Mouse (Mus musculus) Patski (cell line): ENCODE measurements around the gene Caly. TPM values are rescaled to one million over a fixed set of nuclear protein-coding genes. Genes with fewer than 3 reads are reported as not detected.

Experiments used
- ATAC-seq: fragments of 100-300 bp; one replicate; pipeline ENCODE4 v1.8.0; 2021
- CTCF ChIA-PET: fragments of 350-600 bp; sonication (Branson Sonifier 250); formaldehyde crosslinking; loops from one replicate; lab custom pipeline; 2022; ENCODE audit warnings: inconsistent platforms; lab: Charles Lee
- POLR2A ChIA-PET: fragments of 350-600 bp; sonication (Branson Sonifier 250); formaldehyde crosslinking; loops from one replicate; lab custom pipeline; 2022; ENCODE audit warnings: antibody characterized with exemption, inconsistent platforms; lab: Charles Lee
- DNase-seq: peaks from one replicate; pipeline ENCODE4 v3.0.0-alpha.2; 2011; ENCODE audit warnings: low read depth, low spot score
- H3K27me3 ChIP-seq: fragments of 371-371 bp; one replicate; pipeline ENCODE4 v1.5.1; 2021
- CTCF ChIP-seq: fragments of 100-300 bp; IDR thresholded peaks from one replicate; pipeline ENCODE4 v1.5.1; 2021
- in situ Hi-C: fragments of 300-500 bp; cut with MboI; formaldehyde crosslinking; loops from 3 replicates; pipeline ENCODE4 v1.11.1; 2018; ENCODE audit warnings: low pct_unique_long_range_greater_than_20kb, mixed read lengths
- polyA plus RNA-seq: library from polyadenylated mRNA; unstranded; gene quantifications from one replicate; pipeline ENCODE4 v1.2.3, GENCODE M21; 2021

Caly gene
- polyA plus RNA-seq, 1 experiment from 2014 or later: not detected

DNA sequence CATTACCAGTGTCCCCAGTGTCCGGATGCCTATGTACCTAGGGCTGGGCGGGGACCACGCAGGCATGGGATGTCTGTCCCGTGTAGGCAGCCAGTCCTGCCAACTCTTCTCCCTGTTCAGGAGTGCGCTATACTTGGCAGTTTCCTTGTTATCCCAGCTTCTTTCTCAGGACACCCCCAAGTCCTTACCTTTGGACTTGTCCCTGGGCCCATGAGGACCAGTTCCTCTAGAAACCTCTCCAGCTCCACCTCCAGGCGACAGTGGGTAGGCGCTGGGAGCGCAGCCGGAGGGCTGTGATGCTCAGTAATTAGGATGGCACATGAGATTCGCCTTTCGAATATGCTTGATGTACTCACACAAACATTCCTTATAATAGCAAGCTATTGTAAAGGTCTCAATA, 20.0 kb downstream of the Caly start:
- TF ChIP-seq CTCF: peak; percentile 44
- ATAC-seq: no peak

GRCm38 (mm10) chr7:140061832-140062130, 20.6 kb downstream of the Caly start:
- ChIA-PET CTCF (interaction anchor here (1.1 kb wide), 1 partner anchor 92 kb away, joined by 7 read pairs; no protein-coding TSS in a partner anchor), POLR2A (no interaction called here)
- no peak for TF ChIP-seq CTCF
- in situ Hi-C loops: loop anchor here (10.0 kb wide), 1 partner anchor 417 kb away; no protein-coding TSS in a partner anchor
- no peak for ATAC-seq
- H3K27me3 ChIP-seq: peaks cover 12% of the 10 kb centered on the region
- DNase-seq: no peak

More for the DNA sequence above, 20.0 kb downstream of the Caly start:
- in situ Hi-C loops: loop anchor here (10.0 kb wide), 1 partner anchor 418 kb away; no protein-coding TSS in a partner anchor
- ChIA-PET CTCF (interaction anchor here (1.0 to 1.1 kb wide), 2 partner anchors 16 to 92 kb away, joined by 3 to 7 read pairs; no protein-coding TSS in a partner anchor), POLR2A (no interaction called here)
- peaks cover 12% of the 10 kb centered on the region for H3K27me3 ChIP-seq
- DNase-seq: no peak

DNA sequence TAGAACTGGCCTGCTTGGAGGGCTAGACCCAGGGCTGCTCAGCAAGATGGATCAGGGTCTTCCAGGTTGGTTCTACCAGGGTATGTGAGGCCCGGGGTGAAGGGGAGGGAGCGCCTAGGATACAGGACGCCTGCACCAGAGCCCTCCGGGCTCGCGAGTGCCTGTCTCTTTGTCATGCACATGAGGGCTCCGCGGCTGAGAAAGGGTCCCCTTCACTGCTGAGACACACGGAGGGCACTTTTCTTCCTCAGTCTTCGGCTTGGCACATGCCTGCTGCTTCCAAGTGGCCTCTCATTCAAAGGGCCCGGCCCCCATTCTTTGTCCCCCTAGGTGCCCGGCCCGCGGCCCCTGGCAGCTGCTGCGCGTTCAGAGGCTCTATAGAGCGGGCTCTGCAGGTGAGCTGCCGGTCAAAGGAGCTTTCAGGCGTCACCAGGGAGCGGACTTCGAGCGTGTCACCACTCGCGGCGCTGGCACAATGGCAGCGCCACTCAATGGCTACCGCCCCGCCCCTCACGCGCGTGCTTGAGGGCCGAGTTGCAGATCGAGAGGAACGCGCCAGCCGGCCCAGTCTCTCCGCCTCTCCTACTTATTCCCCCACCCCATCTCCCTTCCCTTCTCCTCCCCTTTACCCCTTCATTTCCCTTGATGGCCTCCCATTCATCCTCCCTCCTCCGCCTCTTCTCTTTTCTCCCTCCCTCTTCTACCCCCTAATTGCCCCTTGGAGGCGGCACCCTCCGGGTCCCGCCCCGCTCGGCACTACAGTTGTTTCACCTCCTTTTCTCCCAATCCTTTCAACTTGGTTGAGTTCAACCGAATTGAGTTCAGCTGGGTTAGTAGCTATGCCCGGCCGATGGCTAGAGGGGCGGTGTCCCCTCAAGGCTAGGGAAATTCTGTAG, 21.2 kb downstream of the Caly start:
- CTCF ChIA-PET: no interaction called here
- TF ChIP-seq CTCF: no peak

GRCm38 (mm10) chr7:140059601-140060000, 22.7 kb downstream of the Caly start:
- no peak for ATAC-seq
- POLR2A ChIA-PET: no interaction called here

More for the DNA sequence above, 21.2 kb downstream of the Caly start:
- in situ Hi-C loops: loop anchor here (10.0 kb wide), 1 partner anchor 416 kb away; no protein-coding TSS in a partner anchor
- ATAC-seq: no peak
- peaks cover 12% of the 10 kb centered on the region for H3K27me3 ChIP-seq
- POLR2A ChIA-PET: no interaction called here
- DNase-seq: no peak

GRCm38 (mm10) chr7:140058528-140058927, 23.8 kb downstream of the Caly start:
- ATAC-seq (no peak), DNase-seq (no peak)
- TF ChIP-seq CTCF: no peak
- ChIA-PET CTCF (interaction anchor here (0.8 kb wide), 1 partner anchor 64 kb away, joined by 3 read pairs; no protein-coding TSS in a partner anchor), POLR2A (no interaction called here)
- in situ Hi-C loops: no loop called here
- peaks cover 9% of the 10 kb centered on the region for H3K27me3 ChIP-seq

More at GRCm38 (mm10) chr7:140059601-140060000, 22.7 kb downstream of the Caly start:
- in situ Hi-C loops: no loop called here
- no peak for TF ChIP-seq CTCF
- CTCF ChIA-PET: no interaction called here
- no peak for DNase-seq
- peaks cover 12% of the 10 kb centered on the region for H3K27me3 ChIP-seq

DNA sequence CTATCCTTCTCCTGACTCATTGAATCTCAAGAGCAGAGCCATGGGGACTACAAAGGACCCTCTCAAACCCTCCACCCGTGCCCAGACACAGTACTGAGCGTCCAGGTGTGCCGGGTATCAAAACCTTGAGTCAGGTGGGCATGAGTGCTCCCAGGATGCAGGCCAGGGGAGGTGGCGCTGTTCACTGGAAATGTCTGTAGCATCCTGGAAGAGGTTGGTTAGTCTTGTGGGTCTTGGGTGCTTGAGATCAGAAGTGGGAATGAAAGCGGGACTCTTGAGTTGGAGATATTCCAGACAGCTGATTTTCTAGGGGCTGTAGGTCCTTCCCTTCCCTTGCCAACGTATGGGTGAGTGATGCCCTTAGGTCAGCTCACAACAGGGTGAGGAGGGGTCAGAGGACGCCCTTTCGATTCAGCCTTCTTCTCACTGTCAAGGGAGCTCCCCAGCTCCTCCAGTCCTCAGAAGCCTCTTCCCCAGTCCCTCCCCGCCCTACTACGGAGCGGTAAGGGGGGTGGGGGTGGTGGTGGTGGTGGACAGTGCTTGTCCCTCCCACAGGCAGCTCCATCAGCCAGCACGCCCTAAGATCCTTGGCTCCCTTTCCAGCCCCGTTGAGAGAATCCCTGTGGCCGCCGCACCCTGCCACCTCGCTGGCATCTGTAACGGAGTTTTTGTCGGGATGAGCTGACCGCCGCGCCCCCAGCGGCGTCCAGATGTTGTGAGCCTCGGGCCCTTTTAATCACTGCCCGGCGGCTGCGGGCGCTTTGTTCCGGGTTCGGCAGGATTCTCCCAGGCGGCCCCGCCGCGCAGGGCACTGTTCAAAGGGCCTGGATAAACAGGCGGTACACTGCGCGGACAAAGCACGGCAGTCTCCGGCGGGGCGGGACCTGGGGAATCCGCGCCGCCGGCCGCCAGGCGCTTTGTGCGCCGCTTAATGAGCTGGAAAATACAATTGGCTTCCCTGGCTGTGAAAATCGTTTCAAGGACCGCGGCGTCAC, 24.6 kb downstream of the Caly start:
- peak; percentile 57 for ATAC-seq
- POLR2A ChIA-PET: no interaction called here
- no peak for TF ChIP-seq CTCF
- DNase-seq: no peak
- in situ Hi-C loops: no loop called here
- peaks cover 10% of the 10 kb centered on the region for H3K27me3 ChIP-seq
- CTCF ChIA-PET: interaction anchor here (0.8 kb wide), 1 partner anchor 63 kb away, joined by 3 read pairs; no protein-coding TSS in a partner anchor

GRCm38 (mm10) chr7:140054124-140054523, 28.2 kb downstream of the Caly start:
- POLR2A ChIA-PET: no interaction called here
- CTCF ChIA-PET: no interaction called here
- in situ Hi-C loops: no loop called here

GRCm38 (mm10) chr7:140049115-140049689, 33.1 kb downstream of the Caly start:
- H3K27me3 ChIP-seq: peaks cover 33% of the 10 kb centered on the region
- DNase-seq: no peak
- ATAC-seq: peak; percentile 29
- CTCF ChIA-PET: no interaction called here
- in situ Hi-C loops: no loop called here
- POLR2A ChIA-PET: no interaction called here
- TF ChIP-seq CTCF: no peak

More at GRCm38 (mm10) chr7:140054124-140054523, 28.2 kb downstream of the Caly start:
- ATAC-seq (no peak), DNase-seq (no peak)
- peaks cover 18% of the 10 kb centered on the region for H3K27me3 ChIP-seq
- TF ChIP-seq CTCF: no peak

DNA sequence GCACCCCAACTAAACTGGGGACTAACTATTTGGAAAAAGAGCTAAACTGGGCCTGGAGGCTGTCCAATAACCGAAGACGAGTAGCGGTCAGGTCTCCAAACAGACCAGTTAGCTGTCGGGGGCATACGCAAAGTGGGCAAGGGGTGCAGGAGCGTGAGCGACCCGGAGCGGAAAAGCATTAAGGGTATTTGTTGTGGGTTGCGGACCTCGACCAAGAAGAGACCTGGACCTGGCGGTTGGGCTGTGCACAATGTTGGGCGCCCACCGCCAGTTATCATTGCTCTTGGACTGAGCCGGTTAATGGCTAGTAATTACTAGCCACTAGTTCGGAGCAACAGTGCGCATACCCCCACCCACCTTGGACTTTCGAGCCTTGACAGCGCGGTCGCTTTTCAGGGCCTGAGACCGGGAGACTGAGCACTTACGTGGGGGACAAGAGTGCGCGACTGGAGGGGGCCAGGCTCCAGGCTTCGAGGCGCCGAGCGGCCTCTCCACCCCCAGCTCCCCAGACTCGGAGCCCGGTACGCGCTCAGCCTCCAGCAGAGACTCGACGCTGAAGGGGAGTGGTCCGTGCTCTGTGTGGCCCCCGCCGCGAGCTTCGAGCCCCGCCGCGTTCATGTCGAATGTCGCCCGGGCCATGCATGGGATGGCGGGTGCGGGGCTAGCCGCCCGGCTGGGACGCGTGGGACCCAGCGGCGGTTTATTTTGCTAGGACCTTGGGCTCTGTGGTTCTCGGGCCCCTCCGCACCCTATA, 33.8 kb downstream of the Caly start, which contains the start of gene Msx3:
Msx3 (minus strand) TSS at position 729 of the 754 bp plus-strand sequence.
- TF ChIP-seq CTCF: no peak
- in situ Hi-C loops: no loop called here
- DNase-seq (no peak), ATAC-seq (no peak)
- peaks cover 32% of the 10 kb centered on the region for H3K27me3 ChIP-seq
- POLR2A ChIA-PET: no interaction called here
- CTCF ChIA-PET: no interaction called here
